Comparison of ENCODE assay signal across 17 mouse cellular contexts in genomic region chr1:134316361-134316760, GRCm38 (mm10). TPM values are rescaled to one million over a fixed set of nuclear protein-coding genes. Genes with fewer than 3 reads are reported as not detected.
"Had no signal": no experiment of that assay in that cellular context is flagged by ENCODE, and none has a peak within 500 bp of the region (broad histone marks: within the 10 kb centered on the region; RNA-seq: fewer than 3 reads in every experiment).

No protein-coding gene starts in this region.

- H3K9me3 ChIP-seq: lung, embryonic 15.5 days; megakaryocyte, embryonic 14.5 days; midbrain, embryonic 13.5 days; midbrain, embryonic 15.5 days; neural tube, embryonic 12.5 days; stomach, embryonic 15.5 days had no signal

- H3K4me1 ChIP-seq: lung, embryonic 15.5 days had no signal

- H3K36me3 ChIP-seq: lung, embryonic 15.5 days; midbrain, embryonic 13.5 days; neural tube, embryonic 12.5 days; stomach, embryonic 15.5 days had no signal

- H3K27me3 ChIP-seq: lung, embryonic 15.5 days; midbrain, embryonic 13.5 days; midbrain, embryonic 15.5 days; neural tube, embryonic 12.5 days; stomach, embryonic 15.5 days had no signal

- H3K27ac ChIP-seq: lung, embryonic 15.5 days; macrophage; midbrain, embryonic 13.5 days; midbrain, embryonic 15.5 days; neural tube, embryonic 12.5 days; stomach, embryonic 15.5 days had no signal

- ATAC-seq: liver, postnatal 0 days; lung, postnatal 0 days; midbrain, embryonic 13.5 days; midbrain, embryonic 15.5 days had no signal

- H3K4me3 ChIP-seq: lung, embryonic 15.5 days; megakaryocyte, embryonic 14.5 days; midbrain, embryonic 13.5 days; midbrain, embryonic 15.5 days; neural tube, embryonic 12.5 days; stomach, embryonic 15.5 days had no signal

- H3K4me2 ChIP-seq: lung, embryonic 15.5 days; midbrain, embryonic 13.5 days; midbrain, embryonic 15.5 days; neural tube, embryonic 12.5 days; stomach, embryonic 15.5 days had no signal

- H3K9ac ChIP-seq: liver, postnatal 0 days; lung, embryonic 15.5 days; midbrain, embryonic 13.5 days; midbrain, embryonic 15.5 days; neural tube, embryonic 12.5 days; stomach, embryonic 15.5 days had no signal

- DNase-seq: liver, postnatal 0 days; lung, adult 2 months; lung, postnatal 14 days; lung, postnatal 36 days; right cerebral cortex, postnatal 14 days; thymus, adult 18-20 months; thymus, postnatal 36 days had no signal

RNA-seq across cellular contexts. Expression of gene Myog, which starts 26.6 kb away (rescaled TPM):
- polyA plus RNA-seq: liver, postnatal 0 days; lung, postnatal 0 days; macrophage; midbrain, embryonic 13.5 days; midbrain, postnatal 0 days; spleen, adult 2 months had no signal
